Mouse (Mus musculus) urinary bladder, postnatal 36 days (tissue): Measurements from ENCODE around the gene Socs1.

Experiments
- DNase-seq, 2 experiments: peaks; one replicate each; pipeline ENCODE4 v3.0.0; 2022; ENCODE audit warnings: low spot score in 2 of 2, mixed read lengths in 1 of 2

The Socs1 gene

DNA sequence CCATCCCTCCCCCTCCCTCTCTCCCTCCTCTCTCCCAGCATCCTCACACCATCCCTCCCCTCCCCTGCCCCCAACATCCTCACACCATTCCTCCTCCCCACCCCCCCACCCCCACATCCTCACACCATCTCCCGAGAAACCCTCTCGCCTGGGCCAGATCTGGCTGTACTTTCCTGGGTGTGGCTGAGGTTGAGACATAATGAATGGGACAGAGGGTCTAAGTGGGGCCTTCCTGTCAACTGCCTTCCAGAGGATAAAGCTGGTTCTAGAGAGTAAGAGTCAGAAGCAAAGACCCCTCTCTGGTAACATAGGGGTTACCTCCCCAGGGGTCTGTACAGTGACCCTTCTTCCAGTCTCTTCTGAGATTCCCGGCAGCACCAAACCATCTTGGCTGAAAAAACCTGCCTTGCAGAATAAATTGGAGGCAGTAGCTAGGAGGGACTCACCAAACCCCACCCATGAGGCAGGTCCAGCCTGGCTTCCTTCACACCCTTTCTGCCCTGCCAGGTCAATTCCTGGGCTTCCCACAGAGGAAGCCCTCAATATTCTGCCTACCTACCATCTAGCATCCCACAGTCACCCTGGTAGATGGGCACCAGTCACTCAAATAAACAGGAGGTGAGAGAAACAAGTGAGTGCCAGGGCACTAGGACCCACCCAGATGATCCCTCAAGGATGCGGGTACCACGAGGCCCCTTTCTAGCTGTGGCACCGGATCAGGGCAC, 21.6 kb downstream of the Socs1 start:
- no peak for DNase-seq

DNA sequence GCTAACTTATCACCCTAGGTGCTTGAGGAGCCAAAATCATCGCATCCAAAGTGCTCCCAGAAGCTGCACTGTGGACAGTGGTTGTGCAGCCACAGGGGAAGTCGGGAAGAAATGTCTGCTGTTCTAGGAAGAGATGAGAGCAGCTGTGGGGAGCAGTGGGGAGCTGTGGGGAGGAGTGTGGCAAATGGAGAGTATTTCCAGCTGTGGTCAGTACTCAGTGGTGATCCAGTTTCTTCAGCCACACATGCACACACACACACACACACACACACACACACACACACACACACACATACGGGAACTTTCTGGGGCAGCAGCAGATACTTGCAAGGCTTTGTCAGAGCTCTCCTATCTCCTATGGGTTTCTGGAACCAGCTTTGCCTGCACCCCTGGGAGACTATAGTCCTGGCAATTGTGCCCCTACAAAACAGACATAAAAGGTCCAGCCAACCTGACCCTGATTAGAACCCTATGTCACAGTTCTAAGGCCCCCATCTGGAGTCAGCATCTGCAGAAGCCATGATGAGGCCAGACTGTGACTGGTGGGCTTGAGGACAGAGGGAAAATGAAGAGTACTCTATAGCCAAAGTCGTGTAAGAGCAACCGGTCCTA, 22.7 kb downstream of the Socs1 start:
- DNase-seq, result no peak

DNA sequence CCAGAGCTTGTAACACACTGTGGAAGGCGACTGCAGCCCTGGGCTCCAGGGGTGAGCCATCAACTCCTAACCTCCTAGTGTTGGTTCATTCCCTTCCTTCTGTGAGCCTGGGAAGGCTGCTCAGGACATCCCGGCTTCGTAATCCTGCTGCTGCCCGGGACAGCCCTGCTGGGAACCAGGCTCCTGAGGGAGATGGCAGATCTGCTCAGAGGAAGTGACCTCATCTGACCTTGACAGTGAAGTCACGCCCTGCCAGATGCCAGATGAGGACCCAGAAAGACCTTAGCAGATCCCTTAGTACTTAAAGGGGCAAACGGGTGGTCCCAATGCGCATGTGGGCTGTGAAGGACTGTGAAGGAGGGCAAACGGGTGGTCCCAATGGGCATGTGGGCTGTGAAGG, 24.2 kb downstream of the Socs1 start:
- DNase-seq, result no peak

DNA sequence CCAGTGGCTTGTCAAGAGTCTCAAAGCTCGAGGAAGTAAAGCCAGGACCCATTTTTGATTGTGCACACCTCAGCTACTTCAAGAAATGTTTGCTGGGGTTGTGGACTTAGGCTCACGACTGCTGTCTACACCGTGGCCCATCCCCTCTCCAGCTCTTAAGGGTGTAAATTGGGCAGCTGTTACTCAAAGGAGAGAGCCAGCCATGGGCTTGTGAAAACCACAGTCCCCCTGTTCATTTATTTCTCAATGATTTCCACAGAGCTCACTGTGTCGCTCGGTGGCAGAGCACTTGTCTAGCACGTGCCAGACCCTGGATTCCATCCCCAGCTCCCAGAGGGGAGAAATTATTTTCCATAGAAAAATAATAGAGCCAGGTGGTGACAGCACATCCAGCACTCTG, 29.2 kb downstream of the Socs1 start:
- DNase-seq, result no peak

DNA sequence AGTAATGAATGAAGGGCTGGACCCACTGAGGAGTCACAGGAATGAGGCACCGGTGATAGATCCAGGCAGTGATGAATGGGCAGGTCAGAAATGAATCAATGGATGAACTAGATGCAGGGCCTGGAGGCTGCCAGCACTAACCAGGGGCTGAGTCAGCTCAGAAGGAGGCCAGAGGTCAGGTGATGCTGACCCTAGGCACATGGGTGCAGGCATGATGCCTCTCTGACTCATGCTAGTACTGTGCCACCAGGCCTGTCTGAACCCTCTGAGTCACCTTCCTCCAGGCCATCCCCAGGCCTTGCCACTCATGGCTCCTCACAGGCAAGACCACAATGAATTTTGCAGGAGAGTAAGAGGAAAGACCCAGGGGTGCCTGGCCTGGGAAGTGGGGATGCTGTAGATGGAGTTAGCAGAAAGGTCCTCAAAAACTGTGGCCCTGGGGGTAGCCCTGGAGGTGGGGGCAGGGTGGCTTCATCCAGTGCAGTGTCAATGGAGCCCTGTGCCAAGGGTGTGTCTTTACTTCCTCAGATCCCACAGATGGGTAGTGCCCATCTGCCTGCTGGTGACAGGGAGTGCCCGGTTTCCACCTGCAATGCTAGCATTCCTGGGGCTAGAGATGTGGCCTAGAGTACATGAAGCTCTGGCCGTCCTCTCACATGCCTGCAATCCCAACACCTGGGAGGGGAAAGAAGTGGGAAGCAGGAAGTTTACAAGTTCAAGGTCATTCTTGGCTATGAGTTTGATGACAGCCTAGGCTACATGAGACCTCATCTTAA, 30.6 kb downstream of the Socs1 start:
- DNase-seq, result peak; percentile 32 to 59

DNA sequence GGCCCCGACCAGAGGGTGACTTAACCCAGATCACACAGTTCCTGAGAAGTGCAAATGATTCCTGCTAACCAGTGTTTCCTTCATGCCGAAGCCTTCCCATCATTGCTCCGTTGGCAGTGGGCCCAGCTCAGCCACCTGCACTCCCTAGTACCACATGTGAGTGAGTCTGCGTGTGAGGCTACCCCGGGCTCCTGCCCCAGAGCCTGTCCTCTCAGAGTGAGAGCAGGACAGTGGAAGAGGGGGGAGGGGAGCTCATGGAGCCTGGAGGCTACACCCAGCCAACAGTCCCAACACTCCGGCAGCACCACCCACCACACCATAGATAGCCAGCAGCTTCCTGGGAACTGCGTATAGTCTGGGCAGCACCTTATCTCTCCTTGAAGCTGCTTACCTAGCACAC, 35.5 kb downstream of the Socs1 start:
- DNase-seq, result no peak

DNA sequence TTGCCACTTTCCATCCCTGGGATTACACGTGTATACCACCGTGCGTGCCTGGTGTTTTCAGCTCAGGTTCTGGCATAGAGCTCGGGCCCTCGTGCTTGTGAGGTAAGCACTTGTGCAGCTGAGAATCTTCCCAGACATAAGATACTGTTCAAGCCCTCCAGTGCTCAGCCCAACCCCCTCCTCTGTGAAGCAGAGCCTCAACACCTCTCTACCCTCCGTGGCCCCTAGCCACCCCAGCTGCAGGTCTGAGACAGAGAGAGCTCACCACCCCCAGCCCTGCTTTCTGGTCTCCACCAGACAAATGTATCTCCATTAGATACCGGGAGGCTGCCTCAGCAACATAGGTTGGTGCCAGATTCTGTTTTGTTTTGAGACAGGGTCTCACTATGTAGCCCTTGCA, 36.1 kb downstream of the Socs1 start:
- no peak for DNase-seq

DNA sequence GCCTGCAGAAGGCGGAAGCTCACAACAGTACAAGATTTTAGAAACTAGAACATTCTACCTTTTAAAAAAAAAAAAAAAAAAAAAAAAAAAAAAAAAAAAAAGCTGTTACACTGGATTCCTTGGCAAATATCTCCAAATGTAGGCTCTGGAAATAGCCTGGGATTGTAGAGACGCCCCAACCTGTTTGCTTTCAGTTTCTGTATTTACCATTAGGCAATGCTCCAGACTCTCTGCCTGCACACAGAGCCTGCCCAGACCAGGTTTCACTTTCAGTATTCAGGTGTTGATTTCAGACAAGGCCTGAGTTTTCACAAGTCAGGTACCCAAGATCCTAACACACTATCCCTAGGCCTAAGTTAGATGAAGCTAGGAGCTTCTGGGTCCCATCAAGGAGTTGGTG, 44.3 kb downstream of the Socs1 start:
- no peak for DNase-seq

DNA sequence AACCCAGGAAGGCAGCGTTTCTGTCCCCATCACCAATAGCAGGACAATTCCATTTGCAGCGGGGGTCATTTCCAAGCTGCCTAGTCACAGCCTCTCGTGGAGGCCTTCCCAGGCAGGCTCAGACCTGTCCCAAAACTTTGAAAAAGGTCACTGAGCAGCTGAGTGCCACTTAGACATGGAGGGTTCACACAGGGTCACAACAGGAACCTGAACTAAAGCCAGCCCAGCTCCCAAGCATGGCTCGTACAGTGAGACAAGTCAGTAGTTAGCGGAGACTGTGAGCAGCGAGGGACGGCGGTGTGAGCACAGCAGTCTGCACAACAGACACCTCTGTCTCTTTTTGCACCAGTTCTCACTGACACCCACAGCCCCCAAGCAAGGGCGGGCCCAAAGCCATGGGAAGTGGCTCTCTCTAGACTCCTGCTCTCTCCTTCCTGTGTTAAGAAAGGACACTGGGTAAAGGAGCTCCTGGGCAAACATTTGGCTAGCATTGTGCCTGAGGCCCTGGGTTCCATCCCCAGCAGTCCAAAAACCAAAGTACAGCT, 45.4 kb downstream of the Socs1 start:
- no peak for DNase-seq

DNA sequence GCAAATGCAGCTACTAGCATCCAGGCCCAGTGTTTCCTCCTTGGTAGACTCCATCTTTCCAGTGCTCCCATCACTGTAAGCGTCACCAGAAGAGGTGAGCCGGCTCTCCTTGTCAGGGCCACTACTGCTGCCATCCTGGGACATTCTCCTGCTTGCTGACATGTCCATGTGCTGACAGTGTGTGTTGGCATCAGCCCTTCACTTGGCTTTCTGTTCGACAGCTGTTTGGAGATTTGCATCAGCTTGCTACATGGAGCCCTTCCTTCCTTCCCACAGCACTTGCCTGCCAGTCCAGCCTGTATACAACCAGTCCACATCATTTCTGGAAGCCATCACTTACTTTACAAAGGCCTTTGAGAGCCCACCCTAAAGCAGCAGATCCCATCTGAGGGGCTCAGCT, 46.5 kb downstream of the Socs1 start:
- no peak for DNase-seq

DNA sequence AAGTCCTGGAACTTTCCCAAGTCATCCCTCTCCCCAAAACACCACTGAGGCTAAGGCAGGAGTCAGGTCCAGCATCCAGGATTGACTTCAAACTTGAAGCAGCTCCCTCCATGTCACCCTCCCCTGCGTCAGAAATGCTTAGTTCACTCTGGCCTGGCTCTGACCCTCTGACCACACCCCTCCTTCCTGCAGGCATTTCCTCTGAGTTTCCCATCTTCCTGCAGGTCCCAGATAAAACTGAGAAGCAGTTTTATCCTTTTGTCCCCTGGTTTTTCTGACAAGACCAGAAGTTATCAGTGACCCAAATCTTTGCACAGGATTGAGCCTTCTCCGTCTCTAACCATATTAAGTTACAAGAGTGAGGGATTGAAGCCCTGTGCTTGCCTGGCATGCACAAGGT, 47.8 kb downstream of the Socs1 start:
- DNase-seq, result no peak

DNA sequence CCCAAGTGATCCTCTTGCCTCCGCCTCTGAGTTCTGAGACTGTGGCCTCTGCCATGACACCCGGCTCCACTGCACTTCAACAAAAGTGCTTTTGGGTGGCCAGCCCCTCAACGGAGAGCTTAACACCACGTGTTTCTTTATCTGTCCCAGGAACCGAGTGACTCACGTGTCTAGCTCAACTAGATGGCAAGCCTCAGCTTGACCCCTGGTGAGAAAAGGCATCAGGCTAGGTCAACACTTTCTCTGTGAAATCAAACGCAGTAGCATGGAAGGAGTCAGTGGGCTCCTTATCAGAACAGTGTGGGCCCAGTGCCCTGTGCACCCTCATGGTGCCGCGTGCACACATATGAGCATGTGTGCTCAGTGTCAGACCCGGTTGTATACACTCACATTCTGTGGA, 49.0 kb downstream of the Socs1 start:
- no peak for DNase-seq

DNA sequence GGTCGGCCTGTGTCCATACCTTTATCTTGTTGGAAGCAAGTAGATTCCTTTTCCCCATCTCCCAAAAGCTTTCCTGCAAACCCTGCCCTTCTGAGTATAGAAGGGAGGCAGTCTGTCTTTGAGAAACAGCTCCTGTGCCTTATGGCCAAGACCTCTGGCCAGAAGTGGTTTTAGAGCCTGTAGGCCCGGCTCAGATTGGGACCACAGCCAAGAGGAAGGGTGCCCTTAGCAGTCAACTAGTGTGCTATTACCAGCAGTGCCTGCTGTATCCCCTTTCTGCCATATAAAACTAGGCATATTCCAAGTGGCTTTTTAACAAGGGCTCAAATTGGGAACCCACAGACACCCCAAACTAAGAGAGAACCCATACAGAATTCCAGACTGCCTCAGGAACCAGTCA, 49.6 kb downstream of the Socs1 start:
- no peak for DNase-seq

DNA sequence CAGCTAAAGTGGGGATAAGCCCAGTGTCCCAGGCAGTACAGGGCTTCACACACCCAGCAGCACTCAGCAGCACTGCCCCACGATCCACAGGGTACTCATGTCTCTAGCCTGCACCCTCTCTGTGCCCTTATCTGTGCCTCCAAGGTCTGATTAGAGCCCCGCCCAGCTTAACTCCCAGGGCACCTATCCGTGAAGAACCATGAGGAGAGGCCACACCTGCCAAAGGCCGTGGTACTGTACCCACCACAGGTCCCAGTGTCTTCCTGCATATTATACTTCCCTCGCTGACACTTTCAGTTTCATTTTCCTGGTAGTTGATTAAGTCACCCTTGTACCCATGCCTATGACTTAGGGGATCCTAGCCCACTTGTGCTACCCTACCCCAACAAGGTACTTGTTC, 52.9 kb downstream of the Socs1 start:
- no peak for DNase-seq
